Mouse (Mus musculus): Measurements from ENCODE around the gene Tdo2. TPM values are rescaled to one million over a fixed set of nuclear protein-coding genes. Genes with fewer than 3 reads are reported as not detected.

The Tdo2 gene
- total and polyA plus RNA-seq, 3 experiments: not detected

- no peak for DNase-seq
- no peaks in the 10 kb centered on the region; the same call in 1 of the 2 replicates for H3K79me2 ChIP-seq (replicated peaks; ENCODE audit: control insufficient read depth, insufficient read depth, low read length)
- peaks cover 1% of the 10 kb centered on the region for H3K4me1 ChIP-seq (ENCODE audit: control insufficient read depth, insufficient read depth, low read length)
- WGBS: 95% methylated on average over 3 of the region's 3 CpGs
- intact Hi-C loops (cut with DNase I): no loop called here
- no peak for TF ChIP-seq CTCF (IDR thresholded peaks at IDR 0.05)
- no peak for TF ChIP-seq EP300 (IDR thresholded peaks at IDR 0.05; ENCODE audit: insufficient read depth, low read depth, low read length)
- TF ChIP-seq POLR2A (IDR thresholded peaks at IDR 0.05; ENCODE audit: insufficient read depth, low read depth, low read length): no peak
- H3K9ac ChIP-seq (ENCODE audit: low read depth, low read length): no peak overlapping the region
- no peak overlapping the region for H3K4me3 ChIP-seq
- no peak overlapping the region for H3K27ac ChIP-seq
- no peaks in the 10 kb centered on the region for H3K36me3 ChIP-seq (ENCODE audit: control insufficient read depth, insufficient read depth, low read length)
- no peaks in the 10 kb centered on the region for H3K27me3 ChIP-seq (ENCODE audit: control insufficient read depth, insufficient read depth, low read length)
Measured at GRCm38 (mm10) chr3:81942341-81942740, 33.7 kb downstream of the Tdo2 start.

DNA sequence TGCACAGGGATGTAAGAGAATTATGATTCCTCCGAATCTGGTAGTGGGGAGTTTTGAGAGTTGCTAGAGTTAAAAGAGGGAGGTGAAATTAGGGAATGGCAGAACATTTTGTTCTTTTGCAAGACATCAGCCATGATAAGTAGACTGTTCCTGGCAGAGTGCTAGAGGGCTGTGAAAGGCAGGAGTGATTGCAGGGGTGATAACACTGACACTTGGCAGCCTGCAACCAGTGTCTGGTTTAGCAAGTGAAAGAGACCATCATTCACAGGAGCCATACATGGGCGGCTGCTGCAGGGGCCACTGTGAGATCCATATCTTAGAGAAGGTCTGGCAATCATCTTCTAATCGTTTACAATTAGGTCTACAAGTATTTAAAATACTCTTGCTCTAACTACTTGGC is 37.1 kb downstream of the Tdo2 start:
- intact Hi-C loops (cut with DNase I): loop anchor here (10.0 kb wide), 1 partner anchor 416 kb away; the partner anchor contains the start of gene Map9
- H3K4me1 ChIP-seq (ENCODE audit: control insufficient read depth, insufficient read depth, low read length): peaks cover 1% of the 10 kb centered on the region
- no peak overlapping the region for H3K9ac ChIP-seq (ENCODE audit: low read depth, low read length)
- H3K27me3 ChIP-seq (ENCODE audit: control insufficient read depth, insufficient read depth, low read length): no peaks in the 10 kb centered on the region
- H3K79me2 ChIP-seq (replicated peaks; ENCODE audit: control insufficient read depth, insufficient read depth, low read length): no peaks in the 10 kb centered on the region; the same call in 1 of the 2 replicates
- no peaks in the 10 kb centered on the region; the same call in 1 of the 2 replicates for H3K36me3 ChIP-seq (ENCODE audit: control insufficient read depth, insufficient read depth, low read length)
- no peak overlapping the region for H3K27ac ChIP-seq
- H3K4me3 ChIP-seq: no peak overlapping the region
- TF ChIP-seq CTCF (IDR thresholded peaks at IDR 0.05): no peak
- DNase-seq: no peak
- 38% methylated on average over 3 of the region's 3 CpGs for WGBS

DNA sequence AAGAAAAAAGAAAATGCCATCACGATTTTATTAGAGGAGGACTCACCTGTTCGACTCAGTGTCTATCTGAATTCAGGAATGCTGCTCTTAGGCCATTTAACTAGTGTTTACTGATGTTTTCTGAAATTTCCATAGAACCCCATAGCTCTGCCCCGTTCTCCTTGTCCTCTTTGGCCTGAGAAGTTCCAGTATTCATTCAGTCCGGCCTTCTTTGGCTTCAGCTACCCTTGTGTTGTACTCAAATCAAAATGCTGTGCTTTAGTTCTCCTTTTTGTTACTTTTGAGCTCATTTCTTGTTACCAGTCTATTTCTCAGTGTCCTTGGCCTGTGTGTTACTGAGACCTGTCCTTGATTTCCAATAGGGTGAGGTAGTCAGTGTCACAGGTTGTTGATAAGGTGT is 42.7 kb downstream of the Tdo2 start:
- H3K4me3 ChIP-seq: peak overlapping the region; percentile 81; the same call in 1 of the 2 replicates

GRCm38 (mm10) chr3:81932141-81933101 is 43.6 kb downstream of the Tdo2 start, which contains the start of gene Ctso:
TSS of gene Ctso (plus strand) at chr3:81932601.
- TF ChIP-seq EP300 (IDR thresholded peaks at IDR 0.05; ENCODE audit: insufficient read depth, low read depth, low read length) (no peak), CTCF (IDR thresholded peaks at IDR 0.05) (peak; percentile 93), POLR2A (IDR thresholded peaks at IDR 0.05; ENCODE audit: insufficient read depth, low read depth, low read length) (peak; percentile 74)
- 11% methylated on average over 27 of the region's 27 CpGs for WGBS
- Histone ChIP-seq H3K27ac (peak within 1 kb of the TSS; percentile 95), H3K9ac (ENCODE audit: low read depth, low read length) (peak within 1 kb of the TSS; percentile 98), H3K4me1 (ENCODE audit: control insufficient read depth, insufficient read depth, low read length) (no peaks in the 10 kb centered on the region; the same call in none of the 2 replicates), H3K4me3 (peak within 1 kb of the TSS; percentile 81), H3K79me2 (replicated peaks; ENCODE audit: control insufficient read depth, insufficient read depth, low read length) (no peaks in the 10 kb centered on the region), H3K36me3 (ENCODE audit: control insufficient read depth, insufficient read depth, low read length) (peaks cover 4% of the 10 kb centered on the region), H3K27me3 (ENCODE audit: control insufficient read depth, insufficient read depth, low read length) (no peaks in the 10 kb centered on the region)
- DNase-seq: peak; percentile 91 to 93
- intact Hi-C loops (cut with DNase I): loop anchor here (10.0 kb wide), 1 partner anchor 422 kb away; the partner anchor contains the start of gene Map9

More for the DNA sequence above, 42.7 kb downstream of the Tdo2 start:
- DNase-seq: no peak
- Histone ChIP-seq H3K79me2 (replicated peaks; ENCODE audit: control insufficient read depth, insufficient read depth, low read length) (no peaks in the 10 kb centered on the region; the same call in 1 of the 2 replicates), H3K4me1 (ENCODE audit: control insufficient read depth, insufficient read depth, low read length) (no peaks in the 10 kb centered on the region; the same call in none of the 2 replicates), H3K27ac (peak overlapping the region; percentile 95; the same call in 1 of the 2 replicates), H3K36me3 (ENCODE audit: control insufficient read depth, insufficient read depth, low read length) (peaks cover 4% of the 10 kb centered on the region), H3K9ac (ENCODE audit: low read depth, low read length) (no peak overlapping the region), H3K27me3 (ENCODE audit: control insufficient read depth, insufficient read depth, low read length) (no peaks in the 10 kb centered on the region)
- intact Hi-C loops (cut with DNase I): loop anchor here (10.0 kb wide), 1 partner anchor 421 kb away; the partner anchor contains the start of gene Map9
- TF ChIP-seq POLR2A (IDR thresholded peaks at IDR 0.05; ENCODE audit: insufficient read depth, low read depth, low read length): no peak
- no peak for TF ChIP-seq CTCF (IDR thresholded peaks at IDR 0.05)
- no peak for TF ChIP-seq EP300 (IDR thresholded peaks at IDR 0.05; ENCODE audit: insufficient read depth, low read depth, low read length)
- WGBS: 70% methylated on average over 4 of the region's 4 CpGs

- intact Hi-C loops (cut with DNase I): loop anchor here (10.0 kb wide), 1 partner anchor 423 kb away; the partner anchor contains the start of gene Map9
- 69% methylated on average over 3 of the region's 3 CpGs for WGBS
- Histone ChIP-seq H3K9ac (ENCODE audit: low read depth, low read length) (no peak overlapping the region), H3K4me1 (ENCODE audit: control insufficient read depth, insufficient read depth, low read length) (no peaks in the 10 kb centered on the region; the same call in none of the 2 replicates), H3K79me2 (replicated peaks; ENCODE audit: control insufficient read depth, insufficient read depth, low read length) (no peaks in the 10 kb centered on the region), H3K27me3 (ENCODE audit: control insufficient read depth, insufficient read depth, low read length) (no peaks in the 10 kb centered on the region), H3K4me3 (no peak overlapping the region), H3K27ac (no peak overlapping the region), H3K36me3 (ENCODE audit: control insufficient read depth, insufficient read depth, low read length) (peaks cover 4% of the 10 kb centered on the region)
- TF ChIP-seq CTCF (IDR thresholded peaks at IDR 0.05) (no peak), POLR2A (IDR thresholded peaks at IDR 0.05; ENCODE audit: insufficient read depth, low read depth, low read length) (no peak), EP300 (IDR thresholded peaks at IDR 0.05; ENCODE audit: insufficient read depth, low read depth, low read length) (no peak)
- no peak for DNase-seq
Measured at GRCm38 (mm10) chr3:81931695-81932094, 44.3 kb downstream of the Tdo2 start.
